Mouse (Mus musculus) inflammation-experienced regulatory T-cells, adult 6 months (primary cell): Measurements from ENCODE around the gene Gm15155. TPM values are rescaled to one million over a fixed set of nuclear protein-coding genes. Genes with fewer than 3 reads are reported as not detected.
"Not testable (repeated sequence)": the region's sequence is repeated elsewhere in the genome, so short reads cannot be mapped to it uniquely, and the experiment has no call there.

Experiments
- ATAC-seq: one replicate; pipeline ENCODE4 v1.8.0; 2017
- polyA plus RNA-seq, 3 experiments: library from polyadenylated mRNA; unstranded; fragments of 100-300 nt; shearing (Covaris generic); gene quantifications; one replicate each; pipeline ENCODE4 v1.2.1; 2017

Gene Gm15155
- polyA plus RNA-seq, 3 experiments from 2014 or later = not detected

DNA sequence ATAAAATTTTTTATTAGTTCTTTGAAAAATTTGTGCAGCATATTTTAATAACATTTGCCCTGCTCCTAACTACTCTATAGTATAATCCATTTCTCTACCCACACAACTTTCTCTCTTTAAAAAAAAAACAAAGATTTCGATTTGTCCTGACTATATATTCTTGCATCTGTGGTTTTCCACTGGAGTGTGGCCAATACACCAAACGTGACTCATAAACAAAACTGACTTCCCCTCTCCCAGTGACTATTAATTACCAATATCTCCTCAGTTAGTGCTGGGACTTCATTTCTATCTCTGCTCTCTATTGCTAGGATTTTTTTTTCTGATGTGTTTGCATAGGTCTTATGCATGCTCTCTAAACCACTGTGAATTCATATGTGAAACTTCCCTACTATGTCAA is 531.2 kb downstream of the Gm15155 start:
- ATAC-seq = no peak

DNA sequence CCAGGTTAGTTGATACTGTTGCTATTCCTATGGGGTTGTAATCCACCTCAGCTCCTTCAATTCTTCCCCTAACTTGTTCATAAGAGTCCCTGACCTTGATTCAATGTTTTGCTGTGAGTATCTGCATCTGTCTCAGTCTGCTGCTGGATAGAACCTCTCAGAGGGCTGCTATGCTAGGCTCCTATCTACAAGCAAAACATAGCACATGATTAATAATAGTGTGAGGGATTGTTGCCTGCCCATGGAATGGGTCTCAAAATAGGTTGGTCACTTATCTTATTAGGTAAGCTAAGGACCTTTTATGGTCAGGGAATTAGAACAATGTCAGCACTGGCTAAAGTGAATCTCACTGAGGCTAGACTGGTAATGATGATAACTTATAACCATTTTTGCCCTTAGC is 547.0 kb downstream of the Gm15155 start:
- no peak for ATAC-seq

DNA sequence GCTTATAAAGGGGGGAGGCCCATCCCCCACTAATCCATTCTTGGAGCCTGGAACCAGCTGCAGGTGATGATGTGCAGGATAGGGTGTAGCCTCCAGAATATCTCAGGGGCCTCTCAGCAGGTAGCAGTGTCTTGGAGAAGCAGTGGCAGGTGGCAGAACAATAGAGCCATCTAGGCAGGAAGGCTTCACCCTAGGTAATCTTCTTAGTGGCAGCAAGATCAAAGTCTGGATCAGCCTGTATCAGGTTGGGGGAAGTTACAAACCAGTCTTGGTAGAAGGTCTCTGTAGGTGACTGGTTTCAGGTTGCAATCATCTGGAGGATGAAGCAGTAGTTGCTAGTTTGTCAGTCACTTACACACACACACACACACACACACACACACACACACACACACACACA is 679.3 kb downstream of the Gm15155 start:
- ATAC-seq = not testable (repeated sequence)

Other genes starting within 250 kb of the Gm15155 start
- gene Ptchd1, start 927 bp upstream of the Gm15155 start, polyA plus RNA-seq = not detected